Mouse (Mus musculus) small intestine, adult 10 weeks (tissue): ENCODE measurements around the gene Gpr3. TPM values are rescaled to one million over a fixed set of nuclear protein-coding genes. Genes with fewer than 3 reads are reported as not detected.

Experiments
- polyA plus RNA-seq: library from polyadenylated mRNA; stranded (reverse); fragments of 350-450 nt; fragmentation: Illumina TruSeq; extraction: RNeasy Lipid Tissue Mini Kit (QIAGEN cat#74804); gene quantifications from one replicate; pipeline ENCODE4 v1.2.3, GENCODE M21; 2014; ENCODE audit warnings: low replicate concordance

The Gpr3 gene
- polyA plus RNA-seq = not detected

GRCm38 (mm10) chr4:133211751-133212561, at the start of gene Gpr3, which contains the start of gene Cd164l2:
TSS of gene Gpr3 (minus strand) at chr4:133212536.
TSS of gene Cd164l2 (plus strand) at chr4:133212131.

DNA sequence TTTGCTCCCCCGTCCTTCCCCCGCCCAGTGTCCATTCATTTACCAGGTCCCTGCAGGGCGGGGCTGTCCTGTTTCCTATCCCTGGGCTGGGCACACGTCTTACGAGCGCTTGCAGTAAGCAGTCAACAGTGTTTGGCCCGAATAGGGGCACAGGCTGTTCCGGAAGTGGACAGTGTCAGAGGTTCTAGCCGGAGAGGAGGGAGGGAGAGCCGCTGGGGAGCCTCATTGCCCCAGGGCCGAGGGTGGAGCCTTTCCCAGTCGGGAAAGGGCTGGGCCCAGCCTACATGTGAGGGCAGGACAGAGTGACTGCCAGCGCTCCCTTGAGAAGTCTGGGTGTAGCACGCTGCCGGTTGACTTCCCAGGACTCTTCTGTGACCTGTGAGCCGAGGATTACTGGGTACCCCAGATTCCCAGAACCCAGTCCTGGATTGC, 28.2 kb upstream of the Gpr3 start, which contains the start of gene Map3k6:
Map3k6 (plus strand) TSS at position 329 of the 432 bp plus-strand sequence.

Other genes with a start within 250 kb of the Gpr3 start
- gene Fgr, start 238.4 kb downstream of the Gpr3 start, polyA plus RNA-seq = 1.3 TPM
- gene Ahdc1, start 201.3 kb downstream of the Gpr3 start, polyA plus RNA-seq = 0.85 TPM
- gene Wasf2, start 82.0 kb downstream of the Gpr3 start, polyA plus RNA-seq = 123 TPM
- not detected for gene Cd164l2, start 405 bp downstream of the Gpr3 start, polyA plus RNA-seq
- not detected for gene Map3k6, start 28.3 kb upstream of the Gpr3 start, polyA plus RNA-seq
- gene Sytl1, start 50.6 kb upstream of the Gpr3 start, polyA plus RNA-seq = not detected
- not detected for gene Tmem222, start 65.3 kb upstream of the Gpr3 start, polyA plus RNA-seq
- gene Wdtc1, start 140.9 kb upstream of the Gpr3 start, polyA plus RNA-seq = 3.7 TPM
- gene Slc9a1, start 157.2 kb upstream of the Gpr3 start, polyA plus RNA-seq = 0.97 TPM